Mouse (Mus musculus) hindbrain, embryonic 15.5 days (tissue): Measurements from ENCODE around the gene Pkd1l2. TPM values are rescaled to one million over a fixed set of nuclear protein-coding genes. Genes with fewer than 3 reads are reported as not detected.

ENCODE experiments used
- ATAC-seq: fragments of 200-750 bp; cut with Nextera tagmentation; 2 replicates; pipeline ENCODE4 v1.8.0; 2017; ENCODE audit warnings: low read depth, moderate number of reproducible peaks, moderate TSS enrichment; ENCODE audit not compliant: low FRiP score
- H3K27ac ChIP-seq: fragments of 300-500 bp; sonication (generic); replicated peaks from 2 replicates; pipeline ENCODE4 v1.5.1; 2015; ENCODE audit warnings: mild to moderate bottlenecking, inconsistent platforms
- H3K27me3 ChIP-seq: fragments of 300-500 bp; sonication (generic); 2 replicates; pipeline ENCODE4 v1.6.1; 2015; ENCODE audit warnings: control low read depth, inconsistent platforms
- H3K36me3 ChIP-seq: fragments of 300-500 bp; sonication (generic); 2 replicates; pipeline ENCODE4 v1.6.1; 2015; ENCODE audit warnings: control low read depth, inconsistent platforms
- H3K4me1 ChIP-seq: fragments of 300-500 bp; sonication (generic); replicated peaks from 2 replicates; pipeline ENCODE4 v1.6.1; 2015; ENCODE audit warnings: control low read depth, inconsistent platforms
- H3K4me2 ChIP-seq: fragments of 300-500 bp; sonication (generic); 2 replicates; pipeline ENCODE4 v1.6.1; 2015; ENCODE audit warnings: moderate library complexity, mild to moderate bottlenecking, inconsistent platforms
- H3K4me3 ChIP-seq: fragments of 300-500 bp; sonication (generic); 2 replicates; pipeline ENCODE4 v1.5.1; 2015; ENCODE audit warnings: mild to moderate bottlenecking, inconsistent platforms
- H3K9ac ChIP-seq: fragments of 300-500 bp; sonication (generic); 2 replicates; pipeline ENCODE4 v1.6.1; 2015; ENCODE audit warnings: inconsistent platforms
- H3K9me3 ChIP-seq: fragments of 300-500 bp; sonication (generic); 2 replicates; pipeline ENCODE4 v1.6.1; 2016; ENCODE audit warnings: control low read depth, inconsistent platforms
- WGBS: fragments of 180-500 bp; shearing (Covaris S2); methylation state at CpG from one replicate; pipeline ENCODE4 v1.1.7; 2015; 5-methylcytosine and 5-hydroxymethylcytosine counted together
- polyA plus RNA-seq: library from polyadenylated mRNA; unstranded; fragments of >200 nt; fragmentation: Nextera tagmentation; extraction: Ambion mirVana; gene quantifications from 2 replicates; pipeline ENCODE4 v1.2.1, GENCODE M21; 2015

Pkd1l2 gene
- polyA plus RNA-seq, 1 experiment from 2014 or later = 0.16 TPM

- no peak overlapping the region for H3K9ac ChIP-seq
- no peaks in the 10 kb centered on the region for H3K27me3 ChIP-seq
- ATAC-seq = no peak
- H3K4me1 ChIP-seq = no peaks in the 10 kb centered on the region
- H3K4me2 ChIP-seq = no peak overlapping the region
- H3K9me3 ChIP-seq = no peaks in the 10 kb centered on the region
- no peak overlapping the region for H3K27ac ChIP-seq
- H3K36me3 ChIP-seq = no peaks in the 10 kb centered on the region
- 89% methylated on average over 14 of the region's 14 CpGs for WGBS
- H3K4me3 ChIP-seq = no peak overlapping the region
Observed at GRCm38 (mm10) chr8:117079652-117080051, 2.6 kb downstream of the Pkd1l2 start.

DNA sequence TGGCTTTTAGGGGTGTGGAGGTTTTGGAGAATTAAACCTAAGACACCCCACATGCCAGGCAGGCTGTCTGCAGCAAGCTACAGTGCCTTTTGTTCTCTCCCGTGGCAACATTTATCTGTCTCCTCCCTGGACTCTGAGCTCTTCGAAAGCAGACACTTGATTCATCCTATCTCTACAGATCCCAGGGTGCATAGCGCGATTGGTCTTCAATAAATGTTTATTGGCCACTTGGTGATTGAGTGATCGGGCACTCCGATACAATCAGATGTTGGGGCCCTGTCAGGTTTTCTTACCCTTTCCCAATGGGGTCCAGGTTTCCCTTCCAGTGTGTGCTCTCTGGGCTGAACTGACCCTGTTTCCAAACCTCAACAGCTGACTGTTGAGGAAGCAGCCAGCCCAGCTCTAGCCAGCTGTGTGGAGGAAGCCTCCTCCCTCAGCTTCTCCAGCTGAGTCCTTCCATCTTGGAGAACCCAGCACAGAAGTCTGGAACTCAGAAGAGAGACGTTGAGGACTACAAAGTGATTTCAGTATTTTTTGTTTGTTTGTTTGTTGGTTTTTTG is 3.8 kb downstream of the Pkd1l2 start:
- ATAC-seq = no peak
- Histone ChIP-seq H3K4me1 (no peaks in the 10 kb centered on the region), H3K4me2 (no peak overlapping the region), H3K9ac (no peak overlapping the region), H3K36me3 (no peaks in the 10 kb centered on the region), H3K9me3 (no peaks in the 10 kb centered on the region), H3K4me3 (no peak overlapping the region), H3K27me3 (no peaks in the 10 kb centered on the region), H3K27ac (no peak overlapping the region)
- WGBS = 83% methylated on average over 7 of the region's 7 CpGs

- no peaks in the 10 kb centered on the region for H3K27me3 ChIP-seq
- H3K4me2 ChIP-seq = no peak overlapping the region
- H3K36me3 ChIP-seq = no peaks in the 10 kb centered on the region
- H3K9me3 ChIP-seq = no peaks in the 10 kb centered on the region
- no peak overlapping the region for H3K4me3 ChIP-seq
- no peak for ATAC-seq
- H3K9ac ChIP-seq = no peak overlapping the region
- no peak overlapping the region for H3K27ac ChIP-seq
- no peaks in the 10 kb centered on the region for H3K4me1 ChIP-seq
- WGBS = 69% methylated on average over 10 of the region's 10 CpGs
Observed at GRCm38 (mm10) chr8:117074350-117075182, 7.7 kb downstream of the Pkd1l2 start.

- Histone ChIP-seq H3K27me3 (no peaks in the 10 kb centered on the region), H3K4me1 (no peaks in the 10 kb centered on the region)
Observed at GRCm38 (mm10) chr8:117069708-117070107, 12.5 kb downstream of the Pkd1l2 start.

GRCm38 (mm10) chr8:117068294-117068693 is 14.0 kb downstream of the Pkd1l2 start:
- Histone ChIP-seq H3K27me3 (no peaks in the 10 kb centered on the region), H3K36me3 (no peaks in the 10 kb centered on the region), H3K4me1 (no peaks in the 10 kb centered on the region), H3K27ac (no peak overlapping the region), H3K4me3 (no peak overlapping the region), H3K9ac (no peak overlapping the region), H3K9me3 (no peaks in the 10 kb centered on the region), H3K4me2 (no peak overlapping the region)
- WGBS = 82% methylated on average over 13 of the region's 13 CpGs
- ATAC-seq = no peak

More at GRCm38 (mm10) chr8:117069708-117070107, 12.5 kb downstream of the Pkd1l2 start:
- no peak overlapping the region for H3K9ac ChIP-seq
- ATAC-seq = no peak
- H3K27ac ChIP-seq = no peak overlapping the region
- H3K4me2 ChIP-seq = no peak overlapping the region
- no peaks in the 10 kb centered on the region for H3K9me3 ChIP-seq
- no peak overlapping the region for H3K4me3 ChIP-seq
- H3K36me3 ChIP-seq = no peaks in the 10 kb centered on the region
- WGBS = 83% methylated on average over 1 of the region's 1 CpGs

DNA sequence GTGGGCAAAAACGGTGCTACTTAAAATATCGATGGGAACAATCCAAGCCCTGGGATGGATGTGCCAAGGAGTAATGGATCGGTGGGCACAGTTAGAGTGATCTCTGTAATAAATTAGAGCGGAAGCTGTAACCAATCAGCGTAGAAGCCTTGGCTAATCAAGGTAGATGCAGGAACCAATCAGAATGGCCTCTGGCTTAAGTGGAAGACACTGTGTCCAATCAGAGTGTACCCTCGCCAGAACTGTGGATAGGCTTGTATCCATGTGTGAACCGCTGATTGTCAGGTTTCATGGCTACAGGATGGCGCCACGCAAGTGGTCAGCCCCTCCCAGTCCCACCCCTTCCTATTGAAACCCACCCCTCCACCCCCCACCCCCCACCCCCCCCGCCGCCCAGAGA is 14.9 kb downstream of the Pkd1l2 start:
- Histone ChIP-seq H3K27ac (no peak overlapping the region), H3K4me2 (no peak overlapping the region), H3K4me1 (no peaks in the 10 kb centered on the region), H3K36me3 (no peaks in the 10 kb centered on the region), H3K4me3 (no peak overlapping the region), H3K9ac (no peak overlapping the region), H3K9me3 (0 out of 2 replicates have a peak, but pooled peaks cover 1% of the 10 kb centered on the region), H3K27me3 (no peaks in the 10 kb centered on the region)
- WGBS = 86% methylated on average over 11 of the region's 11 CpGs
- no peak for ATAC-seq

DNA sequence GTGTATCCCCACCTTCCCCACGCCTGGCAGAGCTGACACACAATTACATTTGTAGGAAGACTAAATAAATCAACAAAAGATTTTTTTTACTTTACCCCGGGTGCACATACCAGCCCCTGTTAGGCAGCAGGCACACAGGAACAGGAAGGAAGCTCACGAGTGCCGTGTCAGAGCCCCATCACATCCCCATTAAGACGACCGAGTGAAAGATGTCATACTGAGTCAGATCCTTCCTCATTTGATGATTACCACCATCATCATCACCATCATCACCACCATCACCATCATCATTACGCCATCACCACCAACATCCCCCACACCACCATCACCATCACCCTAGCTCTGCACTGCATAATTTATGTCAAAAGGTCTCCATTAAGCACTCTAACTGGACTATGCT is 15.3 kb downstream of the Pkd1l2 start:
- H3K27me3 ChIP-seq = no peaks in the 10 kb centered on the region
- H3K27ac ChIP-seq = no peak overlapping the region
- H3K36me3 ChIP-seq = no peaks in the 10 kb centered on the region
- 88% methylated on average over 7 of the region's 7 CpGs for WGBS
- no peak overlapping the region for H3K4me2 ChIP-seq
- no peak overlapping the region for H3K9ac ChIP-seq
- ATAC-seq = no peak
- no peak overlapping the region for H3K4me3 ChIP-seq
- H3K9me3 ChIP-seq = 0 out of 2 replicates have a peak, but pooled peaks cover 3% of the 10 kb centered on the region
- H3K4me1 ChIP-seq = no peaks in the 10 kb centered on the region

- Histone ChIP-seq H3K4me3 (no peak overlapping the region), H3K9ac (no peak overlapping the region), H3K9me3 (0 out of 2 replicates have a peak, but pooled peaks cover 3% of the 10 kb centered on the region), H3K4me2 (no peak overlapping the region), H3K27ac (no peak overlapping the region), H3K27me3 (no peaks in the 10 kb centered on the region), H3K36me3 (no peaks in the 10 kb centered on the region), H3K4me1 (no peaks in the 10 kb centered on the region)
- 54% methylated on average over 13 of the region's 13 CpGs for WGBS
- no peak for ATAC-seq
Observed at GRCm38 (mm10) chr8:117061180-117061880, 20.9 kb downstream of the Pkd1l2 start.

- H3K9ac ChIP-seq = no peak overlapping the region
- H3K4me1 ChIP-seq = no peaks in the 10 kb centered on the region
- no peak overlapping the region for H3K4me3 ChIP-seq
- 73% methylated on average over 13 of the region's 13 CpGs for WGBS
- H3K27me3 ChIP-seq = no peaks in the 10 kb centered on the region
- H3K27ac ChIP-seq = no peak overlapping the region
- H3K36me3 ChIP-seq = no peaks in the 10 kb centered on the region
- no peak for ATAC-seq
- H3K9me3 ChIP-seq = 0 out of 2 replicates have a peak, but pooled peaks cover 3% of the 10 kb centered on the region
- no peak overlapping the region for H3K4me2 ChIP-seq
Observed at GRCm38 (mm10) chr8:117060306-117060705, 21.9 kb downstream of the Pkd1l2 start.

DNA sequence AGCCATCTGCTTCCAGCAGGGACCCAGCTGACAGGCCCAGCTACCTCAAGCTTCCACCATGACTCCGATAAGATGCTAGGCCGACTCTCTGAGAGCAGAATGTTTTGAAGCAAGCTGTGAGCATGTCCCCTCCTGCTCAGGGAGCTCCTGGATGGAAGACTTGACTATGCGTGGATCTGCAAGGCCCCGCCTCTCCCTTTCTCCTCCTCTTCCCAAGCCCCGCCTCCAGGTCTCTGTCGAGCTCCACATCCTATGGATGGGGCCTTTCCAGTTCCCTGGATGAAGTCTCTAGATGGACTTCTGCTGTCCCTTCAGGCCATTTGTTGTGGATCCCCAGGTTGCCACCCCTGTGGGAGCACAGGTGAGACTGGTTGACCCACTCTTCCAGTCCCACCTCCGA is 23.2 kb downstream of the Pkd1l2 start:
- H3K27ac ChIP-seq = no peak overlapping the region
- no peaks in the 10 kb centered on the region for H3K27me3 ChIP-seq
- 72% methylated on average over 7 of the region's 7 CpGs for WGBS
- ATAC-seq = no peak
- H3K36me3 ChIP-seq = no peaks in the 10 kb centered on the region
- H3K4me2 ChIP-seq = no peak overlapping the region
- no peak overlapping the region for H3K4me3 ChIP-seq
- no peaks in the 10 kb centered on the region for H3K4me1 ChIP-seq
- H3K9me3 ChIP-seq = 0 out of 2 replicates have a peak, but pooled peaks cover 3% of the 10 kb centered on the region
- H3K9ac ChIP-seq = no peak overlapping the region

- ATAC-seq = no peak
- Histone ChIP-seq H3K4me3 (no peak overlapping the region), H3K4me1 (no peaks in the 10 kb centered on the region), H3K36me3 (no peaks in the 10 kb centered on the region), H3K27ac (no peak overlapping the region), H3K27me3 (no peaks in the 10 kb centered on the region), H3K9ac (no peak overlapping the region), H3K9me3 (no peaks in the 10 kb centered on the region), H3K4me2 (no peak overlapping the region)
- WGBS = 78% methylated on average over 6 of the region's 6 CpGs
Observed at GRCm38 (mm10) chr8:117055097-117055496, 27.2 kb downstream of the Pkd1l2 start.

DNA sequence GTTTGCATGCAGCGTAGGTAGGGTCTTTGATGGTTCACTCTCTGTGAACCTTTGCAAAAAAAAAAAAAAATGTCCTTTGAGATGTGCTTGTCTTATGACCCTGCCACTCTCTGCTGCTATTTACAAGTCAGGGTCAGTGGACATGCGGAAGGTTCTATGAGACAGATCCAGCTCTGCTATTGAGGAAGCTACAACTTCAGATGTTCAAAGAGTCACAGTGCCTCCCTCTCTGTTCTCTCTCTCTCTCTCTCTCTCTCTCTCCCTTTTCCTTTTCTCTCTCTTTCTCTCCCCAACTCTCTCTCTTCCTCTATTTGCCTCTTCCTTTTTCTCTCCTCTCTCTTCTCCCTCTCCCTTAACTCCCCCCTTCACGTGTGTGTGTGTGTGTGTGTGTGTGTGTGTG is 28.1 kb downstream of the Pkd1l2 start:
- no peak overlapping the region for H3K9ac ChIP-seq

More for the DNA sequence above, 28.1 kb downstream of the Pkd1l2 start:
- WGBS = 86% methylated on average over 3 of the region's 3 CpGs
- no peaks in the 10 kb centered on the region for H3K27me3 ChIP-seq
- no peak overlapping the region for H3K4me3 ChIP-seq
- no peak for ATAC-seq
- no peaks in the 10 kb centered on the region for H3K36me3 ChIP-seq
- no peaks in the 10 kb centered on the region for H3K4me1 ChIP-seq
- H3K9me3 ChIP-seq = no peaks in the 10 kb centered on the region
- no peak overlapping the region for H3K27ac ChIP-seq
- H3K4me2 ChIP-seq = no peak overlapping the region
